Mouse (Mus musculus) limb, embryonic 15.5 days (tissue): ENCODE measurements around the gene Polh. TPM values are rescaled to one million over a fixed set of nuclear protein-coding genes. Genes with fewer than 3 reads are reported as not detected.

ENCODE experiments used
- ATAC-seq: fragments of 200-750 bp; cut with Nextera tagmentation; 2 replicates; pipeline ENCODE4 v1.8.0; 2017; ENCODE audit warnings: low read depth, moderate TSS enrichment; ENCODE audit not compliant: insufficient number of reproducible peaks, low FRiP score, low TSS enrichment
- H3K27ac ChIP-seq: fragments of 300-500 bp; sonication (generic); 2 replicates; pipeline ENCODE4 v1.5.1; 2015; ENCODE audit warnings: moderate library complexity, mild to moderate bottlenecking, inconsistent platforms
- H3K27me3 ChIP-seq: fragments of 300-500 bp; sonication (generic); 2 replicates; pipeline ENCODE4 v1.6.1; 2015; ENCODE audit warnings: inconsistent platforms
- H3K36me3 ChIP-seq: fragments of 300-500 bp; sonication (generic); 2 replicates; pipeline ENCODE4 v1.6.1; 2015; ENCODE audit warnings: inconsistent platforms
- H3K4me1 ChIP-seq: fragments of 300-500 bp; sonication (generic); 2 replicates; pipeline ENCODE4 v1.6.1; 2015; ENCODE audit warnings: inconsistent platforms
- H3K4me2 ChIP-seq: fragments of 300-500 bp; sonication (generic); 2 replicates; pipeline ENCODE4 v1.6.1; 2015; ENCODE audit warnings: mild to moderate bottlenecking, inconsistent platforms
- H3K4me3 ChIP-seq: fragments of 300-500 bp; sonication (generic); 2 replicates; pipeline ENCODE4 v1.5.1; 2015; ENCODE audit warnings: mild to moderate bottlenecking, inconsistent platforms
- H3K9ac ChIP-seq: fragments of 300-500 bp; sonication (generic); 2 replicates; pipeline ENCODE4 v1.6.1; 2015; ENCODE audit warnings: inconsistent platforms
- H3K9me3 ChIP-seq: fragments of 300-500 bp; sonication (generic); 2 replicates; pipeline ENCODE4 v1.6.1; 2016; ENCODE audit warnings: inconsistent platforms
- WGBS: fragments of 180-500 bp; shearing (Covaris S2); methylation state at CpG from one replicate; pipeline ENCODE4 v1.1.7; 2015; 5-methylcytosine and 5-hydroxymethylcytosine counted together
- polyA plus RNA-seq: library from polyadenylated mRNA; unstranded; fragments of >200 nt; fragmentation: Nextera tagmentation; extraction: Ambion mirVana; gene quantifications from 2 replicates; pipeline ENCODE4 v1.2.1, GENCODE M21; 2015

Polh gene
- polyA plus RNA-seq, 1 experiment from 2014 or later: 20.1 TPM

GRCm38 (mm10) chr17:46166270-46166669 is 36.2 kb downstream of the Polh start:
- Histone ChIP-seq H3K4me2 (no peak overlapping the region), H3K9me3 (no peaks in the 10 kb centered on the region), H3K4me1 (peaks cover 17% of the 10 kb centered on the region), H3K27ac (no peak overlapping the region), H3K36me3 (peaks cover 74% of the 10 kb centered on the region), H3K9ac (no peak overlapping the region), H3K27me3 (no peaks in the 10 kb centered on the region), H3K4me3 (no peak overlapping the region)
- 85% methylated on average over 5 of the region's 5 CpGs for WGBS
- ATAC-seq: no peak

- ATAC-seq: no peak
- Histone ChIP-seq H3K36me3 (peaks cover 66% of the 10 kb centered on the region), H3K27ac (no peak overlapping the region), H3K4me1 (peaks cover 17% of the 10 kb centered on the region), H3K9ac (no peak overlapping the region), H3K9me3 (no peaks in the 10 kb centered on the region), H3K4me3 (no peak overlapping the region), H3K4me2 (no peak overlapping the region), H3K27me3 (no peaks in the 10 kb centered on the region)
- WGBS: 84% methylated on average over 12 of the region's 12 CpGs
Observed at GRCm38 (mm10) chr17:46165460-46165859, 37.0 kb downstream of the Polh start.

GRCm38 (mm10) chr17:46164791-46165190 is 37.7 kb downstream of the Polh start:
- Histone ChIP-seq H3K9me3 (no peaks in the 10 kb centered on the region), H3K4me2 (no peak overlapping the region), H3K4me3 (no peak overlapping the region), H3K9ac (no peak overlapping the region), H3K27ac (no peak overlapping the region), H3K4me1 (peaks cover 20% of the 10 kb centered on the region), H3K27me3 (no peaks in the 10 kb centered on the region), H3K36me3 (peaks cover 61% of the 10 kb centered on the region)
- 94% methylated on average over 10 of the region's 10 CpGs for WGBS
- no peak for ATAC-seq

- Histone ChIP-seq H3K9ac (no peak overlapping the region), H3K4me1 (peaks cover 20% of the 10 kb centered on the region), H3K4me3 (no peak overlapping the region), H3K9me3 (no peaks in the 10 kb centered on the region), H3K27me3 (no peaks in the 10 kb centered on the region), H3K36me3 (peaks cover 56% of the 10 kb centered on the region), H3K4me2 (no peak overlapping the region), H3K27ac (no peak overlapping the region)
- no peak for ATAC-seq
- 97% methylated on average over 8 of the region's 8 CpGs for WGBS
Observed at GRCm38 (mm10) chr17:46164301-46164700, 38.1 kb downstream of the Polh start.

GRCm38 (mm10) chr17:46162951-46163421 is 39.5 kb downstream of the Polh start:
- WGBS: 78% methylated on average over 9 of the region's 9 CpGs
- Histone ChIP-seq H3K4me3 (0 out of 2 replicates have a peak overlapping the region, but pooled peaks have one; percentile 4), H3K4me2 (no peak overlapping the region), H3K36me3 (peaks cover 43% of the 10 kb centered on the region), H3K4me1 (peaks cover 17% of the 10 kb centered on the region), H3K27ac (no peak overlapping the region), H3K9me3 (no peaks in the 10 kb centered on the region), H3K9ac (no peak overlapping the region), H3K27me3 (no peaks in the 10 kb centered on the region)
- no peak for ATAC-seq

GRCm38 (mm10) chr17:46162551-46162950 is 39.9 kb downstream of the Polh start:
- Histone ChIP-seq H3K9me3 (no peaks in the 10 kb centered on the region), H3K4me2 (peak overlapping the region; percentile 61; the same call in 1 of the 2 replicates), H3K4me1 (peaks cover 17% of the 10 kb centered on the region), H3K36me3 (peaks cover 38% of the 10 kb centered on the region), H3K9ac (no peak overlapping the region), H3K27me3 (no peaks in the 10 kb centered on the region), H3K4me3 (0 out of 2 replicates have a peak overlapping the region, but pooled peaks have one; percentile 4), H3K27ac (no peak overlapping the region)
- 86% methylated on average over 7 of the region's 7 CpGs for WGBS
- ATAC-seq: no peak

GRCm38 (mm10) chr17:46161710-46162109 is 40.7 kb downstream of the Polh start:
- Histone ChIP-seq H3K27me3 (no peaks in the 10 kb centered on the region), H3K4me2 (peak overlapping the region; percentile 61), H3K9ac (peak overlapping the region; percentile 79), H3K9me3 (no peaks in the 10 kb centered on the region), H3K27ac (0 out of 2 replicates have a peak overlapping the region, but pooled peaks have one; percentile 85), H3K4me1 (peaks cover 17% of the 10 kb centered on the region), H3K36me3 (peaks cover 30% of the 10 kb centered on the region), H3K4me3 (peak overlapping the region; percentile 82)
- no peak for ATAC-seq
- 58% methylated on average over 9 of the region's 9 CpGs for WGBS

- no peaks in the 10 kb centered on the region for H3K27me3 ChIP-seq
- H3K4me2 ChIP-seq: peak overlapping the region; percentile 61
- no peak for ATAC-seq
- peaks cover 25% of the 10 kb centered on the region for H3K36me3 ChIP-seq
- peak overlapping the region; percentile 82 for H3K4me3 ChIP-seq
- peaks cover 17% of the 10 kb centered on the region for H3K4me1 ChIP-seq
- WGBS: under 1% methylated on average over 19 of the region's 19 CpGs
- no peaks in the 10 kb centered on the region for H3K9me3 ChIP-seq
- H3K9ac ChIP-seq: peak overlapping the region; percentile 79
- H3K27ac ChIP-seq: peak overlapping the region; percentile 85
Observed at GRCm38 (mm10) chr17:46161179-46161578, 41.3 kb downstream of the Polh start.

- H3K9me3 ChIP-seq: no peaks in the 10 kb centered on the region
- H3K4me3 ChIP-seq: peak within 1 kb of the TSS; percentile 82
- H3K4me2 ChIP-seq: peak within 1 kb of the TSS; percentile 81
- H3K4me1 ChIP-seq: peaks cover 17% of the 10 kb centered on the region
- H3K36me3 ChIP-seq: peaks cover 20% of the 10 kb centered on the region
- H3K9ac ChIP-seq: peak within 1 kb of the TSS; percentile 79
- H3K27me3 ChIP-seq: no peaks in the 10 kb centered on the region
- peak; percentile 93 for ATAC-seq
- WGBS: under 1% methylated on average over 23 of the region's 23 CpGs
- peak within 1 kb of the TSS; percentile 89 for H3K27ac ChIP-seq
Observed at GRCm38 (mm10) chr17:46160686-46161085, 41.8 kb downstream of the Polh start, which contains the start of gene Gtpbp2. Gtpbp2 (plus strand) TSS chr17:46161032.

- peak overlapping the region; percentile 89 for H3K27ac ChIP-seq
- H3K4me1 ChIP-seq: peaks cover 17% of the 10 kb centered on the region
- peaks cover 15% of the 10 kb centered on the region for H3K36me3 ChIP-seq
- ATAC-seq: peak; percentile 66
- H3K4me2 ChIP-seq: peak overlapping the region; percentile 81
- H3K9ac ChIP-seq: peak overlapping the region; percentile 27; the same call in 1 of the 2 replicates
- H3K9me3 ChIP-seq: no peaks in the 10 kb centered on the region
- under 1% methylated on average over 16 of the region's 16 CpGs for WGBS
- H3K4me3 ChIP-seq: peak overlapping the region; percentile 82
- no peaks in the 10 kb centered on the region for H3K27me3 ChIP-seq
Observed at GRCm38 (mm10) chr17:46160090-46160662, 42.3 kb downstream of the Polh start.

- Histone ChIP-seq H3K4me1 (peaks cover 17% of the 10 kb centered on the region), H3K4me3 (no peak overlapping the region), H3K27me3 (no peaks in the 10 kb centered on the region), H3K9me3 (no peaks in the 10 kb centered on the region), H3K27ac (peak overlapping the region; percentile 89), H3K9ac (no peak overlapping the region), H3K4me2 (no peak overlapping the region; the same call in 1 of the 2 replicates), H3K36me3 (peaks cover 5% of the 10 kb centered on the region; the same call in 1 of the 2 replicates)
- WGBS: 54% methylated on average over 2 of the region's 2 CpGs
- ATAC-seq: no peak
Observed at GRCm38 (mm10) chr17:46159236-46159635, 43.2 kb downstream of the Polh start.

- H3K9ac ChIP-seq: no peak overlapping the region
- 86% methylated on average over 8 of the region's 8 CpGs for WGBS
- H3K4me3 ChIP-seq: no peak overlapping the region
- H3K4me2 ChIP-seq: no peak overlapping the region
- no peaks in the 10 kb centered on the region for H3K36me3 ChIP-seq
- H3K27ac ChIP-seq: no peak overlapping the region
- no peaks in the 10 kb centered on the region for H3K27me3 ChIP-seq
- no peaks in the 10 kb centered on the region for H3K9me3 ChIP-seq
- peaks cover 14% of the 10 kb centered on the region for H3K4me1 ChIP-seq
- ATAC-seq: no peak
Observed at GRCm38 (mm10) chr17:46157131-46157530, 45.3 kb downstream of the Polh start.
